Mouse (Mus musculus): ENCODE results near the gene B4galnt1. TPM values are rescaled to one million over a fixed set of nuclear protein-coding genes. Genes with fewer than 3 reads are reported as not detected.

B4galnt1 gene
- polyA plus RNA-seq, 1 experiment from 2014 or later = 27.2 TPM

GRCm38 (mm10) chr10:127205373-127205772 is 40.3 kb downstream of the B4galnt1 start:
- ATAC-seq (peak; percentile 92), DNase-seq (peak; percentile 62)
- Histone ChIP-seq H3K36me3 (replicated peaks; ENCODE audit: insufficient read depth, low read length) (peaks cover 53% of the 10 kb centered on the region), H3K27ac (ENCODE audit: low read depth) (peak overlapping the region; percentile 91), H3K9ac (replicated peaks) (peak overlapping the region; percentile 47; the same call in 1 of the 2 replicates), H3K4me2 (ENCODE audit: low read depth, low read length) (peak overlapping the region; percentile 48), H3K4me3 (ENCODE audit: low read depth, low read length) (0 out of 2 replicates have a peak overlapping the region, but pooled peaks have one; percentile 3), H3K27me3 (ENCODE audit: insufficient read depth, low read length) (no peaks in the 10 kb centered on the region), H3K4me1 (ENCODE audit: insufficient read depth) (peaks cover 24% of the 10 kb centered on the region), H3K9me3 (ENCODE audit: low read length) (no peaks in the 10 kb centered on the region)
- TF ChIP-seq CTCF (IDR thresholded peaks at IDR 0.05; ENCODE audit: low read depth) (peak; percentile 19; the same call in 1 of the 2 replicates), EP300 (IDR thresholded peaks at IDR 0.05; ENCODE audit: low read depth) (peak; percentile 85)
- WGBS (ENCODE audit: insufficient replicate concordance) = 43% methylated on average over 10 of the region's 10 CpGs

DNA sequence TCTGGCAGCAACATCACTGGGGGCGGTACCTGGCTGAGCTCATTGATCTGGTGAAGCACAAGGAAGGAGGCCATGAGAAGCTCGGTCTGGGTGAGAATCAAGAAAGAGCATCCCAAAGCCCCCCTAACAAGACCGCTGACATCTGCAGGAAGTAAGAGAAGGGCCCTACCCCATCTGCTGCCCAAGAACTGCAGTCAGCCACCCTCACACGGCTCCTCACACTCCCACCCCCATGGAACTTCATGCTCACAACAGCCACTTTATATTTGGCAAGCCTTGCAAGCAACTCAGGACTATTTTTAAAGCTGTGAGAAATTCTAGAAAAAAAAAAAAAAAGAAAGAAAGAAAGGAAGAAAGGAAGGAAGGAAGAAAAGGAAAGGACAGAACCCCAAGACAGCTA is 43.9 kb downstream of the B4galnt1 start:
- no peak for DNase-seq
- H3K9ac ChIP-seq (replicated peaks) = no peak overlapping the region
- H3K27ac ChIP-seq (ENCODE audit: low read depth) = no peak overlapping the region
- no peak overlapping the region for H3K4me3 ChIP-seq (ENCODE audit: low read depth, low read length)
- no peak overlapping the region for H3K4me2 ChIP-seq (ENCODE audit: low read depth, low read length)
- no peak for TF ChIP-seq CTCF (IDR thresholded peaks at IDR 0.05; ENCODE audit: low read depth)
- no peak for TF ChIP-seq EP300 (IDR thresholded peaks at IDR 0.05; ENCODE audit: low read depth)
- H3K36me3 ChIP-seq (replicated peaks; ENCODE audit: insufficient read depth, low read length) = peaks cover 29% of the 10 kb centered on the region
- no peak for ATAC-seq
- WGBS (ENCODE audit: insufficient replicate concordance) = 80% methylated on average over 4 of the region's 4 CpGs
- H3K9me3 ChIP-seq (ENCODE audit: low read length) = no peaks in the 10 kb centered on the region
- H3K4me1 ChIP-seq (ENCODE audit: insufficient read depth) = peaks cover 21% of the 10 kb centered on the region
- H3K27me3 ChIP-seq (ENCODE audit: insufficient read depth, low read length) = no peaks in the 10 kb centered on the region

DNA sequence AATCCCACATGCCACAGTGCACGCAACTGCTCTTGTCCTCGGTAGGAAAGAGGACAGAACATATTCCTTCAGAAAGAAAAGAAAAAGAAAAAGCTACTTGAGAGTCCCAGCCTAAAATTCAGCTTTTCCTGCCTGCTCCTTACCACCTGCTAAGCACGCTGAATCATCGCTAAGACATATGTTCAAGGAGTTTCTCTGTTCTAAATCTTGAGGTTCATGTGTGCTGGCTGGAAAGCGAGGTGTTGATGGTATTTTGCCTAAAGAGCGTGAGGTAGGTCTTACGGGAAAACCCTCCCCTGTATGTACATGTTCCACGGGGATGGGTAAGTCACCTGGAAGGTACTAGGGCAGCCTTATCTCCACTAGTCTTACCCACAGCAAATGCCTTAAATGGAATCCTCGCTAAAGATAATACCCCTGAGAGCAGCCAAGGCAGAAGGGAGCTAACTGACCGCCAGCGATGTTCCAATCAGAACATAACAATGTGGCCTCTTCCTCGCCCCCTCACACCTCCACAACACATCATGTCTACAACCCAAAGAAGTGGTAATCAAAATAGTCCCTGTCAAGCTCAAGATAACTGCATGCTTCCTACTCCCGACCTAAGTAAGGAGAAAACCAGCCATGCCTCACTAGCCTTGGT is 45.0 kb downstream of the B4galnt1 start:
- WGBS (ENCODE audit: insufficient replicate concordance) = 65% methylated on average over 13 of the region's 13 CpGs
- H3K4me1 ChIP-seq (ENCODE audit: insufficient read depth) = peaks cover 17% of the 10 kb centered on the region
- peaks cover 27% of the 10 kb centered on the region for H3K36me3 ChIP-seq (replicated peaks; ENCODE audit: insufficient read depth, low read length)
- TF ChIP-seq CTCF (IDR thresholded peaks at IDR 0.05; ENCODE audit: low read depth) (no peak), EP300 (IDR thresholded peaks at IDR 0.05; ENCODE audit: low read depth) (no peak)
- DNase-seq (no peak), ATAC-seq (no peak)
- peak overlapping the region; percentile 86 for H3K4me3 ChIP-seq (ENCODE audit: low read depth, low read length)
- peak overlapping the region; percentile 87 for H3K9ac ChIP-seq (replicated peaks)
- H3K4me2 ChIP-seq (ENCODE audit: low read depth, low read length) = peak overlapping the region; percentile 86
- H3K27me3 ChIP-seq (ENCODE audit: insufficient read depth, low read length) = no peaks in the 10 kb centered on the region
- H3K27ac ChIP-seq (ENCODE audit: low read depth) = peak overlapping the region; percentile 76
- no peaks in the 10 kb centered on the region for H3K9me3 ChIP-seq (ENCODE audit: low read length)

DNA sequence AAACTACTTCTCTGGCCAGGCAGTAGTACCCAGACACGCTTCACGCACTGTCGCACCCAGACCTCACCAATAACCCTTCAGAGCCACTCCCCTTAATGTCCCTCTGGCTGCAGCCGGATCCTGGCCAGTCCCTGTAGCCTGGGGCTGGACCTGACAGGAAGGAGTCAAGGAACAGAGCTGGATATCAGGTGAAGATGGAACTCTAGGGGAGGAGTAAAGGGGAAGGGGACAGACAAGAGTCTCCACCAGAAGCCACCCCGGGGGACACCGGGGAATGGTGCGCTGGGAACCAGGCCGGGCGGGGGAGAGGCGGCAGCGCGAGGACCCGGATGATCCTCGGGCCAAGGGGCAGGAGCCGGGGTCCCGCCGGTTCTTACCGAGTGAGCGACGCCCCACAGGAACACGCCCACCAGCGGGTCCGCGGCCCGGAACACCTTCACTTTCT is 46.0 kb downstream of the B4galnt1 start:
- peaks cover 13% of the 10 kb centered on the region for H3K4me1 ChIP-seq (ENCODE audit: insufficient read depth)
- DNase-seq = no peak
- H3K27me3 ChIP-seq (ENCODE audit: insufficient read depth, low read length) = no peaks in the 10 kb centered on the region
- TF ChIP-seq EP300 (IDR thresholded peaks at IDR 0.05; ENCODE audit: low read depth) (no peak), CTCF (IDR thresholded peaks at IDR 0.05; ENCODE audit: low read depth) (no peak)
- ATAC-seq = peak; percentile 66
- H3K9ac ChIP-seq (replicated peaks) = peak overlapping the region; percentile 87
- H3K9me3 ChIP-seq (ENCODE audit: low read length) = no peaks in the 10 kb centered on the region
- peak overlapping the region; percentile 86 for H3K4me2 ChIP-seq (ENCODE audit: low read depth, low read length)
- H3K4me3 ChIP-seq (ENCODE audit: low read depth, low read length) = peak overlapping the region; percentile 86
- peak overlapping the region; percentile 76 for H3K27ac ChIP-seq (ENCODE audit: low read depth)
- peaks cover 19% of the 10 kb centered on the region for H3K36me3 ChIP-seq (replicated peaks; ENCODE audit: insufficient read depth, low read length)
- under 1% methylated on average over 22 of the region's 25 CpGs for WGBS (ENCODE audit: insufficient replicate concordance)

DNA sequence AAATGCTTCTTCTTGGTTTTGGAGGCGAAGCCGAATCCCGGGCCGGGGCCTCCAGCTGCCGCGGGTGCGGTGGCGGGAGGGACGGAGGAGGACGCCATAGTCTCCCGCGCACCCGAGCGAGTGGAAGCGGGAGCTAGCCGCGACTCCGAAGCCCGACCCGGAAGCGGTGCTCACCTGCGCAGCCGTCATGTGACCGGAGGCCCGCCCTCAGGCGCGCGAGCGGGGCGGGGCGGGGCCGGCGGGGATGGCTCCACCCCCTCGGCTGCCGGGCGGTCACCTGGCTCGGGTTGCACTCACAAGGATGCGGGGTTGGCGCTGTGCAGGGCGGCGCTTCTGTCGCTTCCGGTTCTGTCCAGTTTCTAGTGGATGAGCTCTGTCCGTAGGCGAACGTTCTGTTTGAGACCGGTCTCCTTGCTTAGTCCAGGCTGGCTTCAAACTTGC is 46.4 kb downstream of the B4galnt1 start, which contains the start of gene Pip4k2c:
TSS of gene Pip4k2c (minus strand) at position 172 of the 441 bp plus-strand sequence.
- Histone ChIP-seq H3K9me3 (ENCODE audit: low read length) (no peaks in the 10 kb centered on the region), H3K27me3 (ENCODE audit: insufficient read depth, low read length) (no peaks in the 10 kb centered on the region), H3K4me1 (ENCODE audit: insufficient read depth) (peaks cover 12% of the 10 kb centered on the region), H3K4me2 (ENCODE audit: low read depth, low read length) (peak within 1 kb of the TSS; percentile 86), H3K9ac (replicated peaks) (peak within 1 kb of the TSS; percentile 87), H3K4me3 (ENCODE audit: low read depth, low read length) (peak within 1 kb of the TSS; percentile 86), H3K27ac (ENCODE audit: low read depth) (peak within 1 kb of the TSS; percentile 76), H3K36me3 (replicated peaks; ENCODE audit: insufficient read depth, low read length) (peaks cover 17% of the 10 kb centered on the region)
- DNase-seq (peak; percentile 96), ATAC-seq (peak; percentile 98)
- no peak for TF ChIP-seq EP300 (IDR thresholded peaks at IDR 0.05; ENCODE audit: low read depth)
- WGBS (ENCODE audit: insufficient replicate concordance) = under 1% methylated on average over 37 of the region's 47 CpGs

- Histone ChIP-seq H3K4me1 (ENCODE audit: insufficient read depth) (peaks cover 12% of the 10 kb centered on the region), H3K4me2 (ENCODE audit: low read depth, low read length) (no peak overlapping the region), H3K27me3 (ENCODE audit: insufficient read depth, low read length) (no peaks in the 10 kb centered on the region), H3K9ac (replicated peaks) (no peak overlapping the region), H3K9me3 (ENCODE audit: low read length) (no peaks in the 10 kb centered on the region), H3K4me3 (ENCODE audit: low read depth, low read length) (no peak overlapping the region), H3K27ac (ENCODE audit: low read depth) (no peak overlapping the region), H3K36me3 (replicated peaks; ENCODE audit: insufficient read depth, low read length) (peaks cover 5% of the 10 kb centered on the region; the same call in 1 of the 2 replicates)
- WGBS (ENCODE audit: insufficient replicate concordance) = 85% methylated on average over 8 of the region's 8 CpGs
- TF ChIP-seq CTCF (IDR thresholded peaks at IDR 0.05; ENCODE audit: low read depth) (no peak), EP300 (IDR thresholded peaks at IDR 0.05; ENCODE audit: low read depth) (no peak)
- ATAC-seq = no peak
- DNase-seq = no peak
Observed at GRCm38 (mm10) chr10:127213272-127213671, 48.2 kb downstream of the B4galnt1 start.
